Mouse (Mus musculus): ENCODE data around the gene Traf7.

Traf7 gene

GRCm38 (mm10) chr17:24477985-24478600 is 49.6 kb downstream of the Traf7 start:
- in situ Hi-C loops (cut with MboI, MseI), result no loop called here

GRCm38 (mm10) chr17:24477053-24477984 is 50.4 kb downstream of the Traf7 start:
- in situ Hi-C loops (cut with MboI, MseI), result no loop called here

GRCm38 (mm10) chr17:24476022-24476776 is 51.5 kb downstream of the Traf7 start:
- in situ Hi-C loops (cut with MboI, MseI), result no loop called here

GRCm38 (mm10) chr17:24475586-24475985 is 52.2 kb downstream of the Traf7 start:
- in situ Hi-C loops (cut with MboI, MseI), result no loop called here

- in situ Hi-C loops (cut with MboI, MseI), result no loop called here
These were observed 53.2 kb downstream of the Traf7 start for GRCm38 (mm10) chr17:24474557-24474956.

- in situ Hi-C loops (cut with MboI, MseI), result no loop called here
These were observed 54.0 kb downstream of the Traf7 start, which contains the start of gene Bricd5 for GRCm38 (mm10) chr17:24473612-24474275. Gene Bricd5, plus strand, starts transcription at chr17:24473884.

- in situ Hi-C loops (cut with MboI, MseI), result no loop called here
These were observed 55.2 kb downstream of the Traf7 start for GRCm38 (mm10) chr17:24472512-24472911.

- in situ Hi-C loops (cut with MboI, MseI), result no loop called here
These were observed 56.8 kb downstream of the Traf7 start for GRCm38 (mm10) chr17:24470701-24471527.

- in situ Hi-C loops (cut with MboI, MseI), result no loop called here
These were observed 57.7 kb downstream of the Traf7 start, which contains the start of the genes E4f1 and Pgp for GRCm38 (mm10) chr17:24469910-24470602. Gene E4f1, minus strand, starts transcription at chr17:24470313. Gene Pgp, plus strand, starts transcription at chr17:24470392.

- in situ Hi-C loops (cut with MboI, MseI), result no loop called here
These were observed 58.3 kb downstream of the Traf7 start for GRCm38 (mm10) chr17:24469336-24469909.

GRCm38 (mm10) chr17:24468636-24469246 is 59.0 kb downstream of the Traf7 start:
- in situ Hi-C loops (cut with MboI, MseI), result no loop called here

- in situ Hi-C loops (cut with MboI, MseI), result no loop called here
These were observed 64.2 kb downstream of the Traf7 start for GRCm38 (mm10) chr17:24463374-24464133.

GRCm38 (mm10) chr17:24462932-24463331 is 64.8 kb downstream of the Traf7 start:
- in situ Hi-C loops (cut with MboI, MseI), result no loop called here

GRCm38 (mm10) chr17:24461580-24461979 is 66.2 kb downstream of the Traf7 start:
- in situ Hi-C loops (cut with MboI, MseI), result no loop called here

Data from T-helper 1 cell (primary cell).